Mouse (Mus musculus) limb, embryonic 13.5 days (tissue): ENCODE data around the gene Agtr1a. TPM values are rescaled to one million over a fixed set of nuclear protein-coding genes. Genes with fewer than 3 reads are reported as not detected.

Experiments
- ATAC-seq: fragments of 200-750 bp; cut with Nextera tagmentation; 2 replicates; pipeline ENCODE4 v1.8.0; 2017; ENCODE audit warnings: low read depth, moderate number of reproducible peaks, moderate TSS enrichment; ENCODE audit not compliant: low FRiP score
- H3K27ac ChIP-seq: fragments of 300-500 bp; sonication (generic); 2 replicates; pipeline ENCODE4 v1.5.1; 2015; ENCODE audit warnings: inconsistent platforms, mild to moderate bottlenecking, moderate library complexity
- H3K27me3 ChIP-seq: fragments of 300-500 bp; sonication (generic); 2 replicates; pipeline ENCODE4 v1.6.1; 2015; ENCODE audit warnings: mild to moderate bottlenecking, inconsistent platforms
- H3K36me3 ChIP-seq: fragments of 300-500 bp; sonication (generic); 2 replicates; pipeline ENCODE4 v1.6.1; 2015; ENCODE audit warnings: inconsistent platforms, mild to moderate bottlenecking, moderate library complexity
- H3K4me1 ChIP-seq: fragments of 300-500 bp; sonication (generic); 2 replicates; pipeline ENCODE4 v1.6.1; 2015; ENCODE audit warnings: inconsistent platforms
- H3K4me2 ChIP-seq: fragments of 300-500 bp; sonication (generic); replicated peaks from 2 replicates; pipeline ENCODE4 v1.6.1; 2015; ENCODE audit warnings: inconsistent platforms, mild to moderate bottlenecking, moderate library complexity
- H3K4me3 ChIP-seq: fragments of 300-500 bp; sonication (generic); 2 replicates; pipeline ENCODE4 v1.5.1; 2015; ENCODE audit warnings: moderate library complexity, mild to moderate bottlenecking, inconsistent platforms
- H3K9ac ChIP-seq: fragments of 300-500 bp; sonication (generic); 2 replicates; pipeline ENCODE4 v1.6.1; 2015; ENCODE audit warnings: mild to moderate bottlenecking, inconsistent platforms
- H3K9me3 ChIP-seq: fragments of 300-500 bp; sonication (generic); 2 replicates; pipeline ENCODE4 v1.6.1; 2016; ENCODE audit warnings: inconsistent platforms
- WGBS: fragments of 180-500 bp; shearing (Covaris S2); methylation state at CpG from one replicate; pipeline ENCODE4 v1.1.7; 2015; 5-methylcytosine and 5-hydroxymethylcytosine counted together
- polyA plus RNA-seq: library from polyadenylated mRNA; unstranded; fragments of >200 nt; fragmentation: Nextera tagmentation; extraction: Ambion mirVana; gene quantifications from 2 replicates; pipeline ENCODE4 v1.2.1, GENCODE M21; 2015

The Agtr1a gene
- polyA plus RNA-seq, 1 experiment from 2014 or later: 4.1 TPM

DNA sequence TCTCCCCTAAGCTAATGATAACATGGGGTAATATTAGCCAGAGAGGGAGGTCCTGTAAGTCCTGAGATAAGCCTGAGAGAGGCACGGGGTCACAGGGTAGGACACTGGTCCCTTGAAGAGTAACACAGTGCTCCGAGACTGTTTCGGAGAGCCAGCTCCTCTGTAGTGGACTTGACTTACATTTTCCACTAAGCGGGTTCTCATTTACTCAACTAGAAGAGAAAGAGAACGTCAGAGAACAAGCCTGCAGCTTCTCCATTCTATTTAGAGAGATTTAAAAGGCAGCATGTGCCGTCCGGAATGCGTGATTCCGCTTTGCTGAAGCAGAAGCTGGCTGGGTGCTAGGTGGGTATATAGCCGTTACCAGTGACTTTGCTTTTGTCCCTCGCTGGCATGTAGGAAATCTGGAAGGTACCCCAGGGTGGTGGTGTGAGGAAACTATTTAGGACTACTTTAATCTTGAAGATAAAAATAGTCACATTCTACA, 9.2 kb downstream of the Agtr1a start:
- Histone ChIP-seq H3K9me3 (no peaks in the 10 kb centered on the region), H3K9ac (no peak overlapping the region), H3K4me1 (peaks cover 4% of the 10 kb centered on the region; the same call in 1 of the 2 replicates), H3K27ac (no peak overlapping the region), H3K27me3 (peaks cover 5% of the 10 kb centered on the region; the same call in 1 of the 2 replicates), H3K36me3 (no peaks in the 10 kb centered on the region), H3K4me3 (no peak overlapping the region), H3K4me2 (no peak overlapping the region)
- no peak for ATAC-seq
- 89% methylated on average over 11 of the region's 11 CpGs for WGBS

DNA sequence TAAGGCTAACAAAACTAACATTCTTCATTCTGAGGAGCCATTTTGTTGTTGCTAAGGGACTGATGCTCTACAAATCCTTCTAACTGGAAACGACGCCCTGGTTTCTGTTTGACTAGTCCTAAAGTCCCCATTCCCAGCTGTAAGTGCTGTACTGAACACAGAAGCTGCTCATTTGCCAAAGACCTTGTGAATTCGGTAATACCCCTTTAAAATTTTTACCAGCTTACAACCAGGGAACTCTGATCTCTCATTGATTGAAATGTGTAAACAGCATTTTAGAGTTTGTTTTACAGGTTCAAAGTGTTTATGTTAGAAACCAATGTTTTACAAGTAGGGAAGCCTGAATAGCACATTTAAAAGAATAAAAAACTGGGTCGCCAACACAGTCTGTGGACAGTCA, 10.6 kb downstream of the Agtr1a start:
- Histone ChIP-seq H3K9me3 (no peaks in the 10 kb centered on the region), H3K27me3 (peaks cover under 1% of the 10 kb centered on the region; the same call in 1 of the 2 replicates), H3K4me3 (no peak overlapping the region), H3K9ac (no peak overlapping the region), H3K36me3 (no peaks in the 10 kb centered on the region), H3K27ac (no peak overlapping the region), H3K4me1 (peaks cover 4% of the 10 kb centered on the region; the same call in 1 of the 2 replicates), H3K4me2 (no peak overlapping the region)
- ATAC-seq: no peak
- WGBS: 54% methylated on average over 4 of the region's 4 CpGs

DNA sequence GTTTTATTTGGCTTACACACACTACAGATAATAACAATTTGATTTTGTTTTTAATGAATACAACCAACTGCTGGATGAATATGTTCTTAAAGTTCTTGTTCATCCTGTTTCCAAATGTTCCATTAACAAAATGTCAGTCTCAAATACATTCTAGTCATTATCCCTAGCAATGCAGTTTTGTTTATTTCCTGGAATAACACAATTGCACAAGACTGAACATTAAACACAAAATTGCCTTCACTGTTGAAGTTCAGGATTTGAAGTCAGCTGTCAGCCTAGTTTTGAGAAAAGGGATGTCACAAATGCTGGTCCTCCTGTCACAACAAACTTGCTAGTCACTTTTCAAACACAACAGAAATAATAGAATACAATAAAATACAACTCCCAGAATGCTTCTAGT, 12.1 kb downstream of the Agtr1a start:
- Histone ChIP-seq H3K36me3 (no peaks in the 10 kb centered on the region), H3K4me2 (no peak overlapping the region), H3K27ac (no peak overlapping the region), H3K9me3 (no peaks in the 10 kb centered on the region), H3K9ac (no peak overlapping the region), H3K4me3 (no peak overlapping the region), H3K4me1 (no peaks in the 10 kb centered on the region; the same call in 1 of the 2 replicates), H3K27me3 (no peaks in the 10 kb centered on the region)
- ATAC-seq: no peak

DNA sequence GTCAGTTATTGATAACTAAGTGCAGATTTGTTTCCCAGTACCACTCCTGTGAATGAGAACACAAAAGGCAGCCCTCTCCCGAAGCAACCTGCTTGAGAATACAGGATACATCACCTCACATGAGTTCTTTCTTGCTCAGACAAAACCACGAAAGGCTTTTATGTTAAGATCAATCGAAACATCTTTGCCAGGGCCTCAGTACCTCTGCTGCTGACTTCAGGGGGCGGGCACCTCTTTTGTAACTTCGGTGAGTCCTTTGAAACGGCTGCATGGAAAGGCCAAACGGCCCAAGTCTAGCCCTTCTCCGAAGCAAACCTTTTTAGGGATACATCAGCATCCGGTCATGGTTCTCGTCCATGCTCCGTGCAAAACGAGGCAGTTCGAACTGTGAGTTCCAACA, 15.7 kb downstream of the Agtr1a start:
- 66% methylated on average over 13 of the region's 13 CpGs for WGBS
- Histone ChIP-seq H3K4me2 (no peak overlapping the region), H3K27me3 (no peaks in the 10 kb centered on the region), H3K36me3 (no peaks in the 10 kb centered on the region), H3K9me3 (no peaks in the 10 kb centered on the region), H3K4me3 (no peak overlapping the region), H3K27ac (no peak overlapping the region), H3K9ac (no peak overlapping the region), H3K4me1 (no peaks in the 10 kb centered on the region; the same call in 1 of the 2 replicates)
- ATAC-seq: no peak

DNA sequence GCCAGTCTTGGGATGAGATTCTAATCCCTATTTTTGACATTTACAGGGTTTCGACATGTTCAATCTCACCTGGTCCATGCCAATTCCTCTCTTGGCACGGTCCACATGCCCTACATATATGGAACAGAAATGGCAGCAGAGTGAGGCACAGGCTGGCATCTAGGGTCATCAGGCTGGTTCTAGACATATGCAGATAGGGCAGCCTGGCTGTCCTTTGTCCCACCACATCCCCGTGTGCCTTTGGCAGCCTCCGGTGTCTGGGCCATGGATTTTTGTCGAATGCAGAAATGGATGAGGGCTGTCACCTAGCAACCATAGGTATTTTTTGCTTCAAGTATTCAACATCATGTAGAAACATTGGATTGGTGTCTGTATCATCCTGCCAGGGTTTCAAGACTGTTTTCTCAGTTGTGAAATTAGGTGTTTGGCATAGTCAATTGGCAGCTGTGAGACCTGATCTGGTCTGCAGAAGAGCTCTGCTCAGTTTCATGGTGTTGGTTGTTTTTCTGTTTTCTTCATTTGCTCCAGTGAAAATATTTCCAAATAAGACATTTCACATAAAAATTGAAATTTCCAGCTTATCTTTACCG, 18.8 kb downstream of the Agtr1a start:
- no peaks in the 10 kb centered on the region for H3K27me3 ChIP-seq
- H3K27ac ChIP-seq: no peak overlapping the region
- 92% methylated on average over 6 of the region's 6 CpGs for WGBS
- H3K9ac ChIP-seq: no peak overlapping the region
- no peaks in the 10 kb centered on the region for H3K9me3 ChIP-seq
- H3K4me3 ChIP-seq: no peak overlapping the region
- no peaks in the 10 kb centered on the region for H3K4me1 ChIP-seq
- H3K36me3 ChIP-seq: no peaks in the 10 kb centered on the region
- ATAC-seq: no peak
- no peak overlapping the region for H3K4me2 ChIP-seq

DNA sequence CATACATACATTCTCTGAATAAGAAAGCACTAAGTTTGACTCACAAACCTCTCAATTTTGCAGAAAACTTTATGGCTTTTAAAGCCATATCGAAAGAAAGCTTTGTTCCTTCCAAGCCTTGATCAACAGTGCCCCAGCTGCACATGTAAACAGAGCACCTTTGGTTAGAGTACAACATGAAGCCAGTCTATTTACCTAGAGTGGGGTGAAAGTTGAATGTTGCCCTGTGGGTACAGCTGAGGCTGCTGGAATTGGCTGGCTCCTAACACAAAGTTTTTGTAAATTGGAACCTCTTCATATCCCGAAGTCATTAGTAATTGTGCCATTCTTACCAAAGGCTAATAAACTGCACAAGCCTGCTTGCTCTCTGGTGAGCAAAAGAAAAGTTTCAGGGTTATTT, 19.7 kb downstream of the Agtr1a start:
- H3K36me3 ChIP-seq: no peaks in the 10 kb centered on the region
- no peaks in the 10 kb centered on the region for H3K27me3 ChIP-seq
- H3K9ac ChIP-seq: no peak overlapping the region
- no peak overlapping the region for H3K4me2 ChIP-seq
- H3K4me3 ChIP-seq: no peak overlapping the region
- H3K27ac ChIP-seq: no peak overlapping the region
- ATAC-seq: no peak
- H3K9me3 ChIP-seq: no peaks in the 10 kb centered on the region
- WGBS: 77% methylated on average over 2 of the region's 2 CpGs
- H3K4me1 ChIP-seq: 0 out of 2 replicates have a peak, but pooled peaks cover 2% of the 10 kb centered on the region

DNA sequence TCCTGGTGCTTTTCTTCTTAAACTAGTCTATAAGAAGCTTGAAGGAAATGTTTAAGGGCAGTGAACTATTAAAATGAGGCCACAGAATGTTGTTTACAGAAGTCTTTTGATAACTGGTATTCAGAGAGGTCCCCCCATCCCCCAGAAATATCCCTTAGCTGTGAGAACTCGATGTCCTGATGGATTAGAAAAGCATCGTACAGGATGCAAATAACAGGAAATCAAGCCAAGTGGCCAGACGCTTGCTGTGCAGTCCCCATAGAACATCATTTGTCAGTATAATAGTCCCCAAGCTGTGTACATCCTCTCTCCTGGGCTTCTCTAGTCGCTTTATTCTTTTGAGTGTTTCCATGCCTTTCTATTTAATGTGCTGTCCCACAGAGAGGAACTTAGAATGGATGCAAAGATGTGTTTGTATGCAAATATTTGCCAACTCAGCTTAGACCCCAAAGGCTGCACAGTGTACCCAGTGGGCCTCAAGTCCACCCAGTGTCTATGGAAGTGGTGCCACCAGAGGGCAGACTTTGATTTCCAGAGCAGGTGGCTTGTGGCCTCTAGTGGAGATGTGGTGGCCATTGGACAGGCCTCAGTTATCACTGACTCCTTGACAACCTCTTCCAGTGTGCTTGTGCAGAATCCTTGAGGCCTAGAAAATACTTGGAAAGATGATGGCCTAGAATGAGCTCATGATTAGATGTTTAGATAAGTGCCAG, 22.4 kb downstream of the Agtr1a start:
- Histone ChIP-seq H3K9ac (no peak overlapping the region), H3K4me1 (0 out of 2 replicates have a peak, but pooled peaks cover 3% of the 10 kb centered on the region), H3K4me2 (no peak overlapping the region), H3K27ac (no peak overlapping the region), H3K4me3 (no peak overlapping the region), H3K36me3 (no peaks in the 10 kb centered on the region), H3K9me3 (no peaks in the 10 kb centered on the region), H3K27me3 (no peaks in the 10 kb centered on the region)
- 68% methylated on average over 4 of the region's 4 CpGs for WGBS
- no peak for ATAC-seq

DNA sequence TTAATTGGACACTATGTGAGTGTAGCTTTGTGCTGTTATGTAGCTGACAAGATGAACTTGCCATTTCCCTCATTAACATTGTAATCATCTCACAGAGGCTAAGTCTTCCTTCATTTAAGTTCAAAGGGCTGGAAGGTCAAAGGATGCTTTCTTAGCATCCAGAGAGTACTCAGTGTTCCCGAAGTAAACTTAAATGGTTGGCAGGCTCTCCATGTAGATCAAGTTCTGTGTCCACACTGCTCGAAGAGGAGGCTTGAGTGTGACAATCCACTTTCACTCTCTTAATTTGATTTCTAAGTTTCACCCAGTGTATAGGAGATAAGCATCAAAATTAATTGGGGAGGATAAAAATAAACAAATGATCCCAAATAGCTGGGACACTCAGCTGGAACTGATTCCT, 23.6 kb downstream of the Agtr1a start:
- Histone ChIP-seq H3K9me3 (no peaks in the 10 kb centered on the region), H3K9ac (no peak overlapping the region), H3K36me3 (no peaks in the 10 kb centered on the region), H3K27me3 (no peaks in the 10 kb centered on the region), H3K4me2 (no peak overlapping the region), H3K4me3 (no peak overlapping the region), H3K27ac (no peak overlapping the region), H3K4me1 (0 out of 2 replicates have a peak, but pooled peaks cover 6% of the 10 kb centered on the region)
- 78% methylated on average over 2 of the region's 2 CpGs for WGBS
- ATAC-seq: no peak

DNA sequence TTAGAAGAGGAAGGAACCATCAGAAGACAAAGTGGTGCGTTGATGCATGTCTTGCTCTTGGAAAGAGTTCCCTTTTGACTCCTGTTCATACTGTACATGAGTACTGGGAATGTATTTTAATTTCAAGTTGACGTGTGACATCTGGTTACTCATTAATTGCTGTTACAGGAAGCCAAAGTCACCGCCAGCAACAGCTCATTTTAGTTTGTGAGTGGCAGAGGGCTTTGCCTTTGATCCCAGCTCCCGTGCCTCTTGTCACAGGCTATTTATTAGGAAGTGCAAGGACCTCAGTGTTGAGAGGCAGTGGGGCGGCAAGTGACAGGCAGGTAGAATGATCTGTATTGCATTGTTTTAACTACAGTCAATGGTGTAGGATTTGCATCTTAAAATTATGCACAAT, 24.8 kb downstream of the Agtr1a start:
- 23% methylated on average over 5 of the region's 5 CpGs for WGBS
- H3K4me2 ChIP-seq: no peak overlapping the region
- no peak overlapping the region for H3K4me3 ChIP-seq

DNA sequence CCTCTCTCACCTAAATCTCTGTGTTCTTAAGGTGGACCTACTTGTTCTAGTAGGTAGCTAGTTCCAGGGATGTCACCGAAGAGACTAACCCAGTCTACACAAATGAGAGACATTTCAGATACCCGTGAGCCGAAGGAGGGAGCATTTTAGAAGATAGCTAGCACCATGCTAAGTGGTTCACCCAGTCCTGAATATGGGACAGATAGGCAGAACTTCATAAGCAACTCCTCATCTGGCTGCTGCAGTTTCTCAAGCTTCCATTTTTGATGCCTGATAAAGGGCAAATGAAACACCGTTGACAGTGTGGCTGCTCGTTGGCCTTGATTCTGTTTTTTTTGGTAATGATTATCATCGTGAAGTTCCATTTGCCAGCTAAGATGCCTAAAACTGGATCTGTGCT, 25.8 kb downstream of the Agtr1a start:
- Histone ChIP-seq H3K4me2 (no peak overlapping the region), H3K9ac (no peak overlapping the region), H3K4me3 (no peak overlapping the region), H3K9me3 (no peaks in the 10 kb centered on the region), H3K36me3 (no peaks in the 10 kb centered on the region), H3K4me1 (0 out of 2 replicates have a peak, but pooled peaks cover 6% of the 10 kb centered on the region), H3K27me3 (no peaks in the 10 kb centered on the region), H3K27ac (no peak overlapping the region)
- ATAC-seq: no peak
- 93% methylated on average over 6 of the region's 6 CpGs for WGBS

More for the DNA sequence above, 24.8 kb downstream of the Agtr1a start:
- H3K9ac ChIP-seq: no peak overlapping the region
- H3K27ac ChIP-seq: no peak overlapping the region
- H3K9me3 ChIP-seq: no peaks in the 10 kb centered on the region
- H3K27me3 ChIP-seq: no peaks in the 10 kb centered on the region
- H3K36me3 ChIP-seq: no peaks in the 10 kb centered on the region
- 0 out of 2 replicates have a peak, but pooled peaks cover 6% of the 10 kb centered on the region for H3K4me1 ChIP-seq
- ATAC-seq: no peak

DNA sequence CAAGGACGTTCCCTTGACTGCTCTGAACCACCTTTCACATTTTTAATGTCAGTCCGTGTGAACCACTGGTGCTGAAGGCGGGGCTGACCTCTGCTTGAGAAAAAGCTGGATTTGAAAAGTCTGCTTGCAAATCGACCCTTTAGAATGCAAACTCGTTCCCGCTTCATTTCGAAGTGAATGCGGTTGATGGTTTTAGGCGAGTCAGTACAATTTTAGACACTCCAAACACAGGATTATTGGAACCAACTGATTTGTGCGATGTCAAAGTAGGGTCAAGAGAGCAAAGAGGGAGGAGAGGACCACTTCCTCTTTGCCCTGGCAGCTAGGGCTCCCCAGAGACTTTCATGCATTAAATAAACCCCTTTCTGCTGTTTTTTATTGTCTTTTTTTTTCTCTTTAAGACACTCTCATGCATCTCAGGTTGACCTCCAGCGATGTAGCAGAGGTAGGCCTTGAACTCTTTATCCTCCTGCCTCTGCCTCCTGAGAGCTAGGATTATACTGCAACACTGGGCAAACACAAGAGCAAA, 27.9 kb downstream of the Agtr1a start:
- Histone ChIP-seq H3K4me1 (0 out of 2 replicates have a peak, but pooled peaks cover 6% of the 10 kb centered on the region), H3K27ac (no peak overlapping the region), H3K36me3 (no peaks in the 10 kb centered on the region), H3K4me2 (no peak overlapping the region), H3K9me3 (no peaks in the 10 kb centered on the region), H3K9ac (no peak overlapping the region), H3K4me3 (no peak overlapping the region), H3K27me3 (no peaks in the 10 kb centered on the region)
- WGBS: 70% methylated on average over 11 of the region's 11 CpGs
- no peak for ATAC-seq

DNA sequence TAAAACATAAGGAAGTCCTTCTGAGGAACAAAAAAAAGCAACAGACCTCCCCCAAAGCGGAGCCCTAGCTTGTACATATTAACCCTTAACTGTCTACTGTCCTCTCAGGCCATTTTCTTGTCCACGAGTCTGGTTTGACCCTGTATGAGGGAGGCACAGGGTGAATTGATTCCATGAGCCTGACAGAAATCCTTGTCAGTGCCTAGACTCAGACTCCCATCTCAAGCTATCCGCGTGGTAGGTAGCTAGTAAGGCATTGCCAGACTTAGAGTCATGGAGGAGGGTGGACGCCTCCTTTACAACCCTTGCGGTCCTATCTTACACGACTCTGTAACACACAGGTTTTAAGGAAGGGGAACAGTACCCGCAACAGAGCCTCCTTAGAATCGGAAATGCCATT, 28.5 kb downstream of the Agtr1a start:
- WGBS: 81% methylated on average over 9 of the region's 9 CpGs
- no peak overlapping the region for H3K27ac ChIP-seq
- no peaks in the 10 kb centered on the region for H3K9me3 ChIP-seq
- 0 out of 2 replicates have a peak, but pooled peaks cover 6% of the 10 kb centered on the region for H3K4me1 ChIP-seq
- H3K4me3 ChIP-seq: no peak overlapping the region
- H3K27me3 ChIP-seq: no peaks in the 10 kb centered on the region
- H3K9ac ChIP-seq: no peak overlapping the region
- no peak overlapping the region for H3K4me2 ChIP-seq
- ATAC-seq: no peak
- no peaks in the 10 kb centered on the region for H3K36me3 ChIP-seq
